Mouse (Mus musculus): Measurements from ENCODE around the gene Lmod2.
A peak's percentile ranks its signal among the peaks of the same experiment; 100 is the strongest.

Lmod2 gene

GRCm38 (mm10) chr6:24642960-24643359 is 45.4 kb downstream of the Lmod2 start:
- no peak for DNase-seq (ENCODE audit: low spot score)

- DNase-seq (ENCODE audit: low spot score), result no peak
These were observed 47.9 kb downstream of the Lmod2 start for GRCm38 (mm10) chr6:24645346-24646053.

GRCm38 (mm10) chr6:24647103-24647691 is 49.6 kb downstream of the Lmod2 start:
- DNase-seq (ENCODE audit: low spot score), result no peak

GRCm38 (mm10) chr6:24648403-24648802 is 50.8 kb downstream of the Lmod2 start:
- DNase-seq (ENCODE audit: low spot score), result no peak

GRCm38 (mm10) chr6:24650719-24651118 is 53.2 kb downstream of the Lmod2 start:
- no peak for DNase-seq (ENCODE audit: low spot score)

- peak; percentile 13 for DNase-seq (ENCODE audit: low spot score)
These were observed 54.0 kb downstream of the Lmod2 start for GRCm38 (mm10) chr6:24651538-24651937.

Data from embryo, embryonic 10.5 days (tissue).